Comparison of ENCODE assay signal across 23 mouse cellular contexts in the genomic region with DNA sequence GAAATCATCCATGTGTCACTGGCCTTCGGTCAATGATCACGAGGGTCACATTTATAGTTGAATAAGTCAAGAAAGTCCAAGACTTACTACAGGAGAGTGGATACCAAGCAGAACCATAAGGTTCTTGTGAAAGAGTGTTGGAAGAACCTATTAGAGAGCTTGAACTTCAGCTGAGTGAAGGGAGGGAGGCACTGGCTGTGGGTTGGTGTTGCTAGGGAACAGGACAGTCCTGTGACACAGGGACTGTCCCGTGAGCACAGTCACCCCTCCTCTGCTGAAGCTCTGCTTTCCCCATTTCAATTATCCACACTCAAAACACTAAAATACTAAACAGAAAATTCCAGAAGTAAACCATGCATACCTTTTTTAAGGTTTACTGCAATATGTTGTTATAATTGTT. TPM values are rescaled to one million over a fixed set of nuclear protein-coding genes. Genes with fewer than 3 reads are reported as not detected.
DNase-seq lines count a peak whose midpoint lies in the region; ATAC-seq and TF ChIP-seq lines count a peak whose summit lies in the region.
"Not testable (repeated sequence)": the region's sequence is repeated elsewhere in the genome, so short reads cannot be mapped to it uniquely, and the experiment has no call there.
"Had no signal": no experiment of that assay in that cellular context is flagged by ENCODE, and none has a peak within 500 bp of the region (broad histone marks: within the 10 kb centered on the region; RNA-seq: fewer than 3 reads in every experiment).

No protein-coding gene starts in this region.

- peak; percentile 73 for ATAC-seq in CD4-positive, CD25-positive, alpha-beta regulatory T cell, adult 4 months
- 0 out of 2 replicates have a peak, but pooled peaks have one; percentile 25 for ATAC-seq in G1E (ENCODE audit: extremely low read depth, insufficient number of reproducible peaks, low FRiP score, poor library complexity, severe bottlenecking)
- ATAC-seq in hindbrain, embryonic 11.5 days (ENCODE audit: low FRiP score): peak; percentile 29; the same call in 1 of the 2 replicates
- peak; percentile 71 for ATAC-seq in inflammation-experienced regulatory T-cells, adult 6 months
- 0 out of 2 replicates have a peak, but pooled peaks have one; percentile 4 for ATAC-seq in intestine, postnatal 0 days
- peak; percentile 53; the same call in 1 of the 2 replicates for ATAC-seq in lung, embryonic 14.5 days (ENCODE audit: insufficient read depth)
- peak; percentile 43; the same call in 1 of the 2 replicates for ATAC-seq in midbrain, embryonic 13.5 days

- TF ChIP-seq CTCF in G1E (IDR thresholded peaks at IDR 0.05; ENCODE audit: low read depth, low read length); intestine, postnatal 0 days (IDR thresholded peaks at IDR 0.05; ENCODE audit: low read depth); lung, embryonic 14.5 days (IDR thresholded peaks at IDR 0.05; ENCODE audit: low read depth): not testable (repeated sequence)

- H3K4me1 ChIP-seq in G1E (ENCODE audit: insufficient read depth, low read depth, low read length): peaks cover 32% of the 10 kb centered on the region
- H3K4me1 ChIP-seq in hindbrain, embryonic 11.5 days (replicated peaks; ENCODE audit: control insufficient read depth, insufficient read depth, low read length); intestine, postnatal 0 days (replicated peaks; ENCODE audit: control insufficient read depth, insufficient read depth, low read length); lung, embryonic 14.5 days (ENCODE audit: insufficient read depth); midbrain, embryonic 13.5 days (replicated peaks): not testable (repeated sequence)

- not testable (repeated sequence) for H3K4me3 ChIP-seq in G1E (ENCODE audit: low read depth, low read length); hindbrain, embryonic 11.5 days (ENCODE audit: low read depth, low read length); intestine, postnatal 0 days (ENCODE audit: low read depth, low read length); lung, embryonic 14.5 days (ENCODE audit: low read depth, low read length); midbrain, embryonic 13.5 days (replicated peaks)

- H3K27me3 ChIP-seq in G1E (ENCODE audit: insufficient read depth, low read length); hindbrain, embryonic 11.5 days (ENCODE audit: control insufficient read depth, insufficient read depth, low read length); intestine, postnatal 0 days (replicated peaks; ENCODE audit: control insufficient read depth, insufficient read depth, low read length); lung, embryonic 14.5 days (ENCODE audit: insufficient read depth, low read length); midbrain, embryonic 13.5 days: not testable (repeated sequence)

- H3K36me3 ChIP-seq in G1E (replicated peaks); hindbrain, embryonic 11.5 days (ENCODE audit: control insufficient read depth, insufficient read depth, low read length); intestine, postnatal 0 days (ENCODE audit: control insufficient read depth, insufficient read depth); lung, embryonic 14.5 days (ENCODE audit: insufficient read depth); midbrain, embryonic 13.5 days: not testable (repeated sequence)

- DNase-seq in G1E (ENCODE audit: low spot score): peak; percentile 4
- peak; percentile 87 for DNase-seq in heart, adult 11 months
- DNase-seq in hindbrain, embryonic 11.5 days (ENCODE audit: low spot score): not testable (repeated sequence)
- peak; percentile 3 for DNase-seq in lung, embryonic 14.5 days

- not testable (repeated sequence) for H3K4me2 ChIP-seq in hindbrain, embryonic 11.5 days (replicated peaks; ENCODE audit: low read depth, low read length); intestine, postnatal 0 days (replicated peaks; ENCODE audit: low read depth); lung, embryonic 14.5 days; midbrain, embryonic 13.5 days (replicated peaks)

- peaks cover 11% of the 10 kb centered on the region for H3K9me3 ChIP-seq in G1E (replicated peaks)
- peaks cover 25% of the 10 kb centered on the region for H3K9me3 ChIP-seq in hindbrain, embryonic 11.5 days (ENCODE audit: control insufficient read depth, low read length)
- peaks cover 24% of the 10 kb centered on the region for H3K9me3 ChIP-seq in intestine, postnatal 0 days (ENCODE audit: control insufficient read depth)
- H3K9me3 ChIP-seq in lung, embryonic 14.5 days (ENCODE audit: low read depth, low read length): peaks cover 24% of the 10 kb centered on the region
- peaks cover 26% of the 10 kb centered on the region for H3K9me3 ChIP-seq in midbrain, embryonic 13.5 days

- H3K9ac ChIP-seq in hindbrain, embryonic 11.5 days (ENCODE audit: low read depth, low read length); intestine, postnatal 0 days (ENCODE audit: low read depth, low read length); lung, embryonic 14.5 days; midbrain, embryonic 13.5 days (replicated peaks): not testable (repeated sequence)

- 61% methylated on average over 3 of the region's 3 CpGs for WGBS in hindbrain, embryonic 11.5 days
- 64% methylated on average over 3 of the region's 3 CpGs for WGBS in intestine, postnatal 0 days
- WGBS in lung, embryonic 14.5 days: 58% methylated on average over 3 of the region's 3 CpGs
- 62% methylated on average over 3 of the region's 3 CpGs for WGBS in midbrain, embryonic 13.5 days

- H3K27ac ChIP-seq in hindbrain, embryonic 11.5 days (ENCODE audit: low read depth, low read length); intestine, postnatal 0 days (ENCODE audit: low read depth, low read length); lung, embryonic 14.5 days (ENCODE audit: low read depth); midbrain, embryonic 13.5 days: not testable (repeated sequence)

RNA-seq across cellular contexts. Expression of gene Vmn1r3, which starts 40.3 kb away (rescaled TPM):
- not detected for polyA plus RNA-seq in CD4-positive, CD25-positive, alpha-beta regulatory T cell, adult 4 months (2017; shearing (Covaris generic))
- not detected in 2 replicates for total RNA-seq in G1E (2014; fragmentation: Nextera tagmentation)
- total RNA-seq in G1E (2017): not detected in 2 replicates
- not detected in 2 replicates for polyA plus RNA-seq in G1E (2012)
- polyA plus RNA-seq in hindbrain, embryonic 11.5 days (2014; fragmentation: Nextera tagmentation; extraction: Ambion mirVana): not detected in 2 replicates
- polyA plus RNA-seq in inflammation-experienced regulatory T-cells, adult 6 months (2017; shearing (Covaris generic)): not detected
- polyA plus RNA-seq in intestine, postnatal 0 days (2015; fragmentation: Nextera tagmentation; extraction: Ambion mirVana): not detected in 2 replicates
- polyA plus RNA-seq in lung, embryonic 14.5 days (2014; fragmentation: Nextera tagmentation; extraction: Ambion mirVana): not detected in 2 replicates
- polyA plus RNA-seq in midbrain, embryonic 13.5 days (2015; fragmentation: Nextera tagmentation; extraction: Ambion mirVana): not detected in 2 replicates
- total RNA-seq: adrenal gland, adult 18-20 months; adrenal gland, postnatal 14 days; forebrain, postnatal 0 days; MEL had no signal
- polyA plus RNA-seq: C2C12; cerebellum, adult 2 months; cortical plate, adult 2 months; embryonic facial prominence, embryonic 10.5 days; embryonic facial prominence, embryonic 12.5 days; embryonic facial prominence, embryonic 14.5 days; forebrain, embryonic 11.5 days; forebrain, embryonic 13.5 days; forebrain, embryonic 15.5 days; forebrain, postnatal 0 days had no signal

RNA-seq across cellular contexts. Expression of gene Vmn1r2, which starts 58.3 kb away (rescaled TPM):
- polyA plus RNA-seq in CD4-positive, CD25-positive, alpha-beta regulatory T cell, adult 4 months (2017; shearing (Covaris generic)): not detected
- total RNA-seq in G1E (2014; fragmentation: Nextera tagmentation): 1.6 TPM in 1 of 2 replicates, not detected in the other
- 0.81 TPM in 1 of 2 replicates, not detected in the other for total RNA-seq in G1E (2017)
- not detected in 2 replicates for polyA plus RNA-seq in G1E (2012)
- not detected in 2 replicates for polyA plus RNA-seq in hindbrain, embryonic 11.5 days (2014; fragmentation: Nextera tagmentation; extraction: Ambion mirVana)
- polyA plus RNA-seq in inflammation-experienced regulatory T-cells, adult 6 months (2017; shearing (Covaris generic)): not detected
- not detected in 2 replicates for polyA plus RNA-seq in intestine, postnatal 0 days (2015; fragmentation: Nextera tagmentation; extraction: Ambion mirVana)
- not detected in 2 replicates for polyA plus RNA-seq in lung, embryonic 14.5 days (2014; fragmentation: Nextera tagmentation; extraction: Ambion mirVana)
- polyA plus RNA-seq in midbrain, embryonic 13.5 days (2015; fragmentation: Nextera tagmentation; extraction: Ambion mirVana): not detected in 2 replicates
- total RNA-seq: adrenal gland, adult 18-20 months; adrenal gland, adult 8-10 months; adrenal gland, postnatal 14 days; adrenal gland, postnatal 36 days; forebrain, postnatal 0 days; MEL had no signal
- polyA plus RNA-seq: C2C12; cerebellum, adult 2 months; cortical plate, adult 2 months; embryonic facial prominence, embryonic 10.5 days; embryonic facial prominence, embryonic 12.5 days; embryonic facial prominence, embryonic 14.5 days; forebrain, embryonic 11.5 days; forebrain, embryonic 13.5 days; forebrain, embryonic 15.5 days; forebrain, postnatal 0 days had no signal

Comparison
In these comparisons a context has a peak if more than half of its experiments do, and no peak if none do; other contexts are left out.
1. ATAC-seq: peak in every context shown above with its lines; median percentile 73 in CD4-positive, CD25-positive, alpha-beta regulatory T cell, adult 4 months; 71 in inflammation-experienced regulatory T-cells, adult 6 months; 53 in lung, embryonic 14.5 days; 43 in midbrain, embryonic 13.5 days; 29 in hindbrain, embryonic 11.5 days; 25 in G1E; 4 in intestine, postnatal 0 days.